Mouse (Mus musculus) liver (tissue): ENCODE data around the gene Arsb.
"Not testable (repeated sequence)": the region's sequence is repeated elsewhere in the genome, so short reads cannot be mapped to it uniquely, and the experiment has no call there.

Experiments
- DNase-seq: peaks from one replicate; pipeline ENCODE4 v3.0.0-alpha.2; 2020; ENCODE audit warnings: mixed read lengths

Gene Arsb

DNA sequence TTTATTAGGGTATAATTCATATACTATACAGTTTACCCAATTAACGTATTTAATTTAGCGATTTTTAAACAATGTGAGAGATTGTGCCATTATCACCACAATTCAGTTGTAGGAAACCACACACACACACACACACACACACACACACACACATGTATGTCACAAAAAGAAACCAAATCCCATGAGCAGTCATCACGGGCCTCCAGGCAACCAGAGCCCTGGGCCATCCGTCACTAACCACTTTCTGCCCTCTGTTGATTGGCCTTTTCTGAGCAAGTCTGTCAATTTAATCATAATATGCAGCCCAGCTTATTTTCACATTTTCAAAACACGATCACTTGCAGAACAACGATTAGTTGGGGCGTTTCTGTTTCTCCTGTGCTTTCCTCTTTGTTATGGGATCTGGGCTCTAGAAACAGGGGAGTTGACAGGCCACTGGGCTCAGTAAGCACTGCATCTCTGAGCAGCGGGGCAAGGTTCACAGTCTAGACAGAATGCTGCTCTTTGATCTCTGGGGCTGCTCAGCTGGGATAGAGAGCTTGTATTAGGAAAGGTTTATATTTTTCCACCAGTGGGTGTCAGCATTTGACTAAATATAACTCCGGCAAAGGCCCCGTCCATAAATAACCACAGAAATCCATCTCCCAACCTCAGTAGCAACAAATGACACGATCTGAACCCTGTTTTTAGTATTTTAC lies 21.7 kb downstream of the Arsb start:
- DNase-seq = peak; percentile 25

DNA sequence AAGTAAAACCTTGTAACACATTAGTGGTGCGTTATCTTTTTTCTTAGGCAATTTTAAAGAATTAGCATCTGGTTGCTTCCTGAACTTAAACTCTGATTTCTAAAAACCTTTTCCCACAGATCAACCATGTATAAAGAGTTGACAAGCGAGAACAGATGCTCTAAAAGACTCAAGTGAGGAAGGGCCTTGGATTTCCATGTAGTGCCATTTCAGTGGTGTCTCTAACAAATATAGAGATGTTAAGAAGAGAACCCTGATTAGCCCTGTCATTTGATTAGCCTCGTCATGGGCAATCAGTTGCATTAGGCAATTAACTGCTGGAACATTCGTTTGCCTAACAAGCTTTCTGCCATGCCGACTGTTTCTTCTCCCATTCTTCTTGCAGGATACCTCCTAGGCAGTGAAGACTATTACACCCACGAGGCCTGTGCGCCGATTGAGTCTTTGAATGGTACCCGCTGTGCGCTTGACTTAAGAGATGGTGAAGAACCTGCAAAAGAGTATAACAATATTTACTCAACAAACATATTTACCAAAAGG lies 22.3 kb downstream of the Arsb start:
- no peak for DNase-seq

DNA sequence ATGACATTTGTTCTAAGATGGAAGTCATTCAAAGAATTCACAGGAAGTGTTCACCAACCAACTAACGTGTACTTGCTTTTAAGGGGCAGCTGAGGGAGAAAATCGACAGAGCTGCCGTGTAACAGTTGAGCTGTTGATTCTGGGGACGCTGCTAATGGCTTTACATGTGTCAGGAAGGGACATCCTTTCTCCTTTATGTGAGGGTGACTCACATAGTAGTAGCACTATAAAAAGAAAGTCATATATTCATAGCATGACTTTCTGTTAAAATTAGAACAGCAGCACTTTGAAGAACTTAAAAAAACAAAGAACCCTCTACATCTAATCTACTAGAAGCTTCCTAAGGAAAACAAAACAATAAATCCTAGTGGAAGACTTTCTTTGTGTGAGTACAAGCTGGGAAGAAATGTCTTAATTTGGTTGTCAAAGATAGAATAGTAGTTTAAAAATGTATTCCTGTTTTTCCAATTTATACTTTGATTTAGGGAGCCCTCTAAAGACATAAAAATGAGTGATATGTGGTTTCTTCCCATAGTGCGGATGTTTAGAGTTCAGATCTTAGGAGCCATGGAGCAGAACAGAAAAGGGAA lies 25.7 kb downstream of the Arsb start:
- no peak for DNase-seq

DNA sequence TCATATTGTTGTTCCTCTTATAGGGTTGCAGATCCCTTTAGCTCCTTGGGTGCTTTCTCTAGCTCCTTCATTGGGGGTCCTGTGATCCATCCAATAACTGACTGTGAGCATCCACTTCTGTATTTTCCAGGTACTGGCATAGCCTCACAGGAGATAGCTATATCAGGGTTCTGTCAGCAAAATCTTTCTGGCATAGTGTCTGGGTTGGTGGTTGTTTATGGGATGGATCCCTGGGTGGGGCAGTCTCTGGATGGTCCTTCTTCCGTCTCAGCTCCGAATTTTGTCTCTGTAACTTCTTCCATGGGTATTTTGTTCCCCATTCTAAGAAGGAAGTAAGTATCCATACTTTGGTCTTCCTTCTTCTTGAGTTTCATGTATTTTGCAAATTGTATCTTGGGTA lies 38.9 kb downstream of the Arsb start:
- not testable (repeated sequence) for DNase-seq

DNA sequence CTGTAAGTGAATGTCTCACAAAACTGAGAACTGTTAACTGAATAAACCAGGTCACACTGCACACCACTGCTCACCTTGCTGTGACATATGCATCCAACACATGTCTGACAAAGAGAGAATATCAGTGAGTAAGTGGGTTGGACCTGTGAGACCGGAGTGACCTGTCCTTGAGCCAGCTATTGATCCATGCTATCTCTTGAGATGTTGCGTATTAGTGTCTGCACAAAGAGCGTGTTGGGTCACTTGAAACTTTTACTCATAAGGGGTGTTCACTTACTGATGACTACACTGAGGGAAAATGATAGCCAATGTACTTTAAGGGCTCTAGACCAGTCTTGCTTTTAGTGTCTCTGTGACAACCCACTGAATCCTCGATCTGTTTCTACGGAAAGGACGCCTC lies 42.7 kb downstream of the Arsb start:
- DNase-seq = no peak

DNA sequence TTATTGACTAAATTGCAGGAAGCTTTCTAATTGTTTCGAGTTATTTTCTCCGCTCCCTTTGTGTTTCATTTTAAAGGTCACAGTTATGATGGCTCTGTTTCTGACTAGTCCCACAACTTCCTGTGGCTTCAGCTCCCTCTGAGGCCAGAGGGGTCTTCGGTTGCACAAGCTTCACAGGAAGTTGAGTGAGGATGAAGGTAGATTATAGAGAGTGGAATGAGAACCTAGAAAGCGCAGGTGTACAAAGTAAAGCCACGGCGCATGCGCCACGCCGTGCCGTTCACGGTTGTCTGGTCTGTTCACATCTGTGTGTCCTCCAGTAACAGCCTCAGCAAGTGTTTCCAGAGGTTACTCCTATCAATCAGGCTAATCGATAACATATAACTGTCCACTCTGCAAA lies 43.2 kb downstream of the Arsb start:
- no peak for DNase-seq

DNA sequence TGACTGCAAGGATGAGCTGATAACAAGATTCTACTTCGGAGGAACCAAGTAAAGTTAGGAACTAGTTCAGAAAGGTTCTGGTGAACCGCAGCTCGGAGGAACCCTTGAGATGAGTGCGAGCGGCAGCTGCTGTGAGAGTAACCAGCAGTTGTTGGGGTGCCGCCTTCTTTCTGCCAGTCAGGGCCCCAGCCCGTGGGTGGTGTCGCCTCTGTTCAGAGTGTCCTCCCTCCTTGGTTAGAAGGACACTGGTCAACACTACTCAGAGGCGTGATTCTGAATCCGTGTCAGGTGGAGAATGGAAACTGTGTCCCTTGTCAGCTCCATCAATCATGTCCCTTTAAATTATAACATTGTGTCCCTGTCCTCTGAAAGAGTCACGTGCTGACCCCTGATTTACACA lies 43.7 kb downstream of the Arsb start:
- no peak for DNase-seq

DNA sequence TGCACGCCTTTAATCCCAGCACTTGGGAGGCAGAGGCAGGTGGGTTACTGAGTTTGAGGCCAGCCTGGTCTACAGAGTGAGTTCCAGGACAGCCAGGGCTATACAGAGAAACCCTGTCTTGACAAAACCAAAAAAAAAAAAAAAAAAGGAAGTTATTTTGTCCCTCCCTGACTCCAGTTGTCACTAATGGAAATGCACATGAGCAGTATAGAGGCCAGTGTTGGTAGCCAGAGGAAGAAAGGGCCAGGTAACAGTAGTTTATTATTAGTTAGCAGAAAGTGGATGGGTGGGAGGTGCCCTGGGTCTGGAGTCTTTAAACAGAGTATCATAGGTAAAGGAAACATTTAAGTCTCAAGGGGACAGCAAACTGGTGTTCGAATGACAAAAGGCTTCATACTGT lies 44.7 kb downstream of the Arsb start:
- DNase-seq = no peak

DNA sequence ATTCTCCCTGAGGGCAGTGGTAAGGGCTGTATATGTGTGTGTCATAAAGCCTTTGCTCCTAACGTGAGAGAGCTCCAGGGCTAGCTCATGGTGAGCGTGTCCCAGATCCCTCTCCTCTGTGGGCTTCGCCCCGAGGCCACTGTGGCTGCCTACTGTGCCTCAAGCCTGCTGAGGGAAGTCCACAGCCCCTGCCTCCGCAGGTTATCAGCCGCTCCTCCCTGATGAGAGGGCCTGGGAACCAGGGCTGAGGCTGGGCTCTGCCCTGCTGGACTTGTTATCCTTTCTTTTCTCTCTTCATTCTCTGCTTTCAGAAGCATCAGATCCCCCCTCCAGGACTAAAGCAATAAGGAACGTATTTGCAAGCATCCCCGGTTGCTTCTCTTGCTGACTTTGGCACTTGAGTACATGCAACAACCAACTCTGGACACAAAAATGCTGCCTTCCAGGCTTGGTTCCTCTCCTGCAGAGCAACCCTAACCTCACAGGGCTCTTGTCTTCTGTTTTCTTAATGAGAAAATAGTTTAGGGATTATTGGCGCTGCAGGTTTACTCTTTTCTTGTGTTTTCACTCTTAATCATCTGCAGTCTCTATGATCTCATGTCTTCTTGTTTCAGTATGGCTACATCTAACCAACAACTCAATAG lies 45.4 kb downstream of the Arsb start:
- DNase-seq = no peak

DNA sequence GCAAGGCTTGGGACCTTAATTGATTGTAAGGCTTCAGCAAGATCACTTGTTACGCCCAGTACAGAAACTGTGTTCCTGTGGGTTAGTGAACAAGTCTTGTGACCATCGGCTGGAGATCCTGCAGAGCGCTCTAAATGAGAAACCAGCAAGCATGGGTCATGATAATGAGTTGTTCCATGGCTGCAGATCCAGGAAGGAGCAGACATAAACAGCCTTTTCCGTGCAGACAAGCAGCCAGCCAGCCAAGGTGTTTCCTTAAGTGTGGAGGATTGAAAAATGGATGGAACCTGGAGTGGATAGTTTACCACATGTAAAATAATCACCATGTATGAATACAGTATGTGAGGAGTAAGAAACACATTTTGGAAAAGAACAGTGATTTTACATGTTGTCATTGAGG lies 48.7 kb downstream of the Arsb start:
- DNase-seq = no peak

DNA sequence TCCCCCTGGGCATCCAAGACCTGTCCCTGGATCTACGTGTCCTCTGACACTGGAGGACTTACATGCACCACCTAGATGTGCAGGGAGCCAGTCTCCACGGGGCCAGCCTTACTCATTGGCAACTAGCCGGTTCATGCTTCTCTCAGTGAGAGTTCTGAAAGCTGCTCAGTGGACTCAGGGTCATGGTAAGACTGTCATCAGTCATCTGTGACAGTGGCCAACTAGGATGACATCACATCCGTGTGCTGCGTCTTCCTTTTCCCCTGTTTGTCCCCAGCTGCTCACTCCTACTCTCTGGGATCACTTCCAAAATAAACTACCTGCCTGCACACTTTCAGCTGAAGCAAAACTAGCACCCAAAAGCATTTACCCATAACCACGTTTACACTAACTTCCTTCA lies 50.6 kb downstream of the Arsb start:
- DNase-seq = no peak

DNA sequence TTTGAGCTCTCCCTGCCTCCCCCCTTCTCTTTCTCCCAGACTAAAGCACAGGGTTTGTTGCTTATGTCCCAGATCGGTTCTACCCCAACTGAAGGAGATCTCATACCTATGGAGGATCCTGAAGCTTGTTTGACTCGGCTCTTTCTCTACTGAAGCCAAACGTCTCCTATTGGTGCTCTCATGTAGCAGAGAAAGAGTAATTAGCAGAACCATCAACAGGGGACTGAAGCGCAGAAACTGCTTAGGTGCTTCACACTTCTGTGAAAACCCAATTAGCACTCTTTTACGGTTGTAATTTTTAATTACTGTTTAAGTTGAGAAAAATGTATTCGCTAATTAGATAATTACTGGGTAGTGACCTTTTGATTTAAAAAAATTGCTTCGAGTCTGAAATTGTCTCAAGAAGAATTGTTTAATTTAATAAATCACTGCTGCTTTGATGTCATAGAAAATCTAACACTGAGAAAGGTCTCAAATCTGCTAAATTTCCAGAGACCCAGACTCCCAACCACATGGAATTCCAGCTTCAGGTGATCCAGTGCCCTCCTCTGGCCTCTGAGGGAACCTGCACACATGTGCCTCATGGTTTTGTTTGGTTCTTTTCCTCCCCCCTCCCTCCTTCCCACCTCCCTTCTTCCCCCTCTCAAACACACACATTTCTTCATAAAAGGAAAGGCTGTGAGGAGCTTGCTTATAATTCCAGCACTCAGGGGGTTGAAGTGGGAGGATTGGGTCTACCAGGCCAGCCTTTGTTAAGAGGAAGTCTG lies 54.5 kb downstream of the Arsb start:
- no peak for DNase-seq

DNA sequence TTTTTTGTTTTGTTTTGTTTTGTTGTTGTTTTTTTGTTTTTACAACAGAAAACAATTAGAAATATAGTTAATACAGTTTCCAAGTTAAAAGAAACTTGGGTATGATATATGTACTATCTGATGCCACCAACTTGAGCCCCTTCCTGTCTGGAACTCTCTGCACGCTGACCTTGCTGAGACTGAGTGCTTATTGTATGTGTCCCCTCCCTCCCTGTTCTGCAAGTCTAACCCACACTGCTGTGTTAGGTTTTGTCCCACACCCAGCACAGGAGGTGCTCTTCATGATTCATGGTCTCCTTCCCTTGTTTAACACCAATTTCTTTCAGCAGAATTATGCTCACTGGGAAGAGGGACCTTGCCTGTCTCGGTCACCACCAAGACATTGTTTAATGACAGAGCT lies 56.3 kb downstream of the Arsb start:
- no peak for DNase-seq

DNA sequence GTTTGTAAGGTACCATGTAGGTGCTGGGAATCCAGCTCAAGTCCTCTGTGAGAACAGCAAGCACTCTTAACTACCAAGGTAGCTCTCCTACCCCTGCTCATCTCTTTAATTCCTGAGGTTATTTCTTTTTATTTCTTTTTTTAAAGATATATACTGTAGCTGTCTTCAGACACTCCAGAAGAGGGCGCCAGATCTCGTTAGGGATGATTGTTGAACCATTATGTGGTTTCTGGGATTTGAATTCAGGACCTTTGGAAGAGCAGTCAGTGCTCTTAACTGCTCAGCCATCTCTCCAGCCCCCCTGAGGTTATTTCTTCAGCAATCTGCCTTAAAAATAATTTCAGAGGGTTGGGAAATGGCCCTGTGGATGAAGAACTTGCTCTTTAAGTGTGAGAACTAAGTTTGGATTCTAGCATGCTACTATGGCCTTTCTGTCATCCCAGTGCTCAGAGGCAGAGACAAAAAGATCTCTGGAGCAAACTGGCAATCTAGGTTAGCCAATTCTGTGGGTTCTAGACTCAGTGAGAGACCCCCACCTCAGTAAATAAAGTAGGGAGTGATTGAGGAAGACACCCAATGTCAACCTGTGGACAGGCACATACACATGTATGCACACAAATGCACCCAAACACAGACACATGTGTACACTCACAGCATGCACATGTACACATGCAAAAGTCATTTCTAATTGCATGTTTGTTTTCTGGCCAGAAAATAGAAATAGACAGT lies 58.3 kb downstream of the Arsb start:
- DNase-seq = no peak

DNA sequence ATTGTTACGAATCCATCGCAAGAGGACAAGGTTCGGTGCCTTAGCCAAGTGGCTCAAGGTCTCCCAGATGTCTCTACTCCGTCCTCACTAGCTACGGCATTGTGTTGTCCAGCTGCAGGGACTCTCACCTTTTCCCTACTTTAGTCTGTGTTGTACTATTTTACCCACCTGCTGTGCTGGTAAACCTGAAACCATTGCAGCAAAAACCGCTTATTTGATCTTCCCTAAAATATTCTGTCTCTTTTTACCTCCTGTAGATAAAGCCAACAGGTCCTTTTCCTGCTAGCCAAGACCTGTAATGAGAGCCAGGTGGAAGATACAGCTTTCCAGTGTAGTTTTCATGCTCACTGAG lies 58.8 kb downstream of the Arsb start:
- DNase-seq = no peak

DNA sequence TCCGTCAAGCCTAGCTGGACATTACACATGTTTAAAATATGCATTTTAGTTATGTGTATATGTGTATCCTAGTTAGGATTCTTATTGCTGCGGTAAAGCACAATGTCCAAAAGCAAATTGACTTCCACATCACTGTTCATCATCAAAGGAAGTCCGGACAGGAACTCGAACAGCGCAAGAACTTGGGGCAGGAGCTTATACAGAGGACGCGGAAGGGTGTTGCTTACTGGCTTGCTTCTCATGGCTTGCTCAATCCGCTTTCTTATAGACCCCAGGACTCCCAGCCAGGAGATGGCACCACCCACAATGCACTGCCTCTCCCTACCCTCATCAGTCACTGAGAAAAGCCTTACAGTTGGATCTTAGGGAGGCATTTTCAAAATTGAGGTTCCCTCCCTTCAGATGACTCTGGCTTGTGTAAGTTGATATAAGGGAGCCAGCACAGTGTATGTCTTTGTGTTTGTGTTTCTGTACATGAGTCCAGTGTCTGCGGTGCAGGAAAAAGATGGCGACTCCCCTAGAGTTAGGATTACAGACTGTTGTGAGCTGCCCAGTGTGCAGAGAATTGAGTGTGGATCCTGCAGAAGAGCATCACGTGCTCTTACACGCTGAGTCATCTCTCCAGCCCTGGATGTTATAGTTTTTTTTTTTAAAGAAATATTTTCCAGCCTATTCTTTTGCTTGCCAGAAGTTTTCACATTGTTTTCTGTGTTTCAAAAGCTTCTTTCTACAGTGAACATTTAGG lies 66.2 kb downstream of the Arsb start:
- DNase-seq = no peak

DNA sequence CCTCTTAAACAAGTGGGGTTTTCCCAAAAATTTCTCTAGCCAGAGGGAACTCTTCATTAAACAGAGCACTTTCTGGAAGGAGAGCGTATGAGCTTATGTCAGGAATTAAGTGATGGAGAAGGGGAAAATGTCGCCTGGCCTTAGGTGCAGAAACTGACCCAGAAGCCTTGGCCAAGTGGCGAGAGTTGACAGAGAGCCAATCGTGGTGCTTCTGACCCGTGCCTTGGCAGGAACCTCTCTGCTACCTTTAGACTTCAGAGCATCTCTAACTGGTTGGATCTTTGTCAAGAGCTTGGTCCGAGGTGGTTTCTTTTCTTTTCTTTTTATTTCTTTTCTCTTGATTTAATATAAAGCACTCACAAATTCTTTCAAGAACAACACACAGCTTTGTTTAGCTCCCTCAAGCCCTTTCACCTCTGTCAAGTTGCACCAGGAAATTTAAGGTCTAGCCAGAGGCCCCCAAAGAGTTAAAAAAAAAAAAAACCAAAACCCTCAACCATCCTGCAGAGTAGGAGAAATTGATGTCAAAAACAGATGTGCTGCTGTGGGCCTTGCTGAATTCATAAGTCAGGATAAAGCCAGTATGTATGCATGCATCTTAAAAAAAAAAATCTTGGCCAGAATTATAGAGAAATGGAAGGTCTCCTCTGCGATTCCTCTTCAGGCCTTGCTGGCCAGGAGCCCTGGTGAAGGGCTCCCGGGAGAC lies 67.2 kb downstream of the Arsb start:
- no peak for DNase-seq

DNA sequence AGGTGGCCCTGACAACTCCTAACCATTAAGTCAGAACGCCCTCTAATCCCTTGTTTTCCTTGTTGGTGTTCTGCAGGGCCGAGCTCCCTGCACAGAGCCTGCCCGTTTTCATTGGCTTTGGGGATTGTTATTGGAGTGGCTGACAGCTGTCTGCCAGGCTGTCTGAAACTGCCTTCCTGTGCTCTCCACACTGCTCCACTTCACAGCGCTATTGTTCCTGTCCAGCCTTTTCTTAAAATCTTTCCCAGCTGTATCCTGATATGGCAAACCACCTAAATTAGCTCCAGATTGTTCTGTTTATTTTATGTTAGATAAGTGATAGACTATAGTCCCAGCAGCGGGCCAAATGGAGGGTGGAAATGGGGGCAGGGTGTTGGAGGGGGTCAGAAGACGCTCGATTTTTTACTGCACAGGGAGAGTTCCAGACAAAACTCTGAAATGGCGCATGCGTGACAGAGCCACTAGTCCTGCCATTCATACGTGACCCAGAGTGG lies 67.8 kb downstream of the Arsb start:
- DNase-seq = peak; percentile 9

DNA sequence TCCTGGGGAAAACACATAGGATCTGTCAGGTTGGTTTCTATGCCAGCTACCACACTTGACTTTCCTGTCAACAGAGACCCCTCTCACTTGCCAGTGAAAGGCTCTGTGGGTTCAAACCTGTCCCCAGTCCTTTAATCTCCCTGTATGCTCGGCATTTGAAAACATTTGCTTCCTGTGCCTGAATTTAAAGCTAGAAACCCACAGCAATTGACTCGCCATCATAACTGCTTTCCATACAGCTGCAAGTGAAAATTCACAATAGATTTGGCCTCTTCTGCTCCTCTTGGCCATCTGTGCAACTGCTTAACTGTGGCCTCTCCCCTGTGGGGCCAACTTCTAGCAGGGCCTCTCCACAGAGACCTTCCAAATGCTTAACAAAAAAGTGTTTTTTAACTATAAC lies 68.3 kb downstream of the Arsb start:
- DNase-seq = no peak

DNA sequence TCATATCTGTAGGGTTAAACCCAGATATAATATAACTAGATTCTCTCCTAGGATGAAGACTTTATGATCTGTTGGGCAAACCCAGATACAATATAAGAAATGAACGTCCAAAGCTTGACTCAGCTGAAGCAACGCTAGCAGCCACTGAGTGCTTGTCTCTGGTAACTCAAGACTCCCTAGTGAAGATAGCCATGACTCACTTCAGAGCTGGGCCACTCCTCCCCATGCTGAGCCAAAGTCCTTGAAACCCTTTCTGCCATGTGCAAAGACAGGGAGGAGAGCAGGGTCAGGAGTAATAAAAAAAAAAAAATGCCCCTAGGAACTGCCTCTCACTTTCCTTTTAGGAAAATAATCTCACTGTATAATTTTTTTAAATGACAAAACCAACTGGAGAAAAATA lies 68.7 kb downstream of the Arsb start:
- no peak for DNase-seq

DNA sequence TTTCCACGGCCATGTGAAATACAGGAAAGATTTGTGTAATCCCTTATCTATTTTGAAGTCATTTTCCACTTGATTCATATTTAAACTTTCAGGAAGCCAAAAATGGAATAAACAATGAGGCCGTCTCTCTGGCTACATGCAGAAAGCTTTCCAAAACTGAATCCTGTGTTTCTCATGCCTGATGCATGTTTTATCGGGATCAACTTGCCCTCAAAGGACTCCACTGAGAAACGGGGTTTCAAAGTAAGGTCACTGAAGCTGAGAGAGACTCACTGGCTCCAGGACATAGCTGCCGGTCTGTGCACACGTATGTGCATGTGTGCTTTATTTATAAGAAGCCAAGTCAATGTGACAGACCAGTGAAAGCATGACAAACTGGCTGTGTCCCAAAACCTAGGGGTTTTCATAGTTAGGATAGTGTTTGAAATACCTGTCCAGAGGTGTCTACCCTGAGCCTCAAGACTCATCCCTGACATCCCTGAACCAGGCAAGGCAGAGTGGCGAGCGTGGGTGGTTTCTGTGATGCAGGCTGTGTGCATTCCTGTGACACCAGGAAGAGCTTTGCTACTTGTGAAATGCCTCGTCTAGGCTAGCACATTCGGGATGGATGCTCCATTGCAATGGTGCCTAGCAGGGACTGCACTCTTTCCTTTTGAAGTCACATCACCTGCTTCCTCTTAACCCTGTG lies 75.5 kb downstream of the Arsb start:
- DNase-seq = no peak
